Mouse (Mus musculus) midbrain, embryonic 16.5 days (tissue): Measurements from ENCODE around the gene Ppp1r8. TPM values are rescaled to one million over a fixed set of nuclear protein-coding genes. Genes with fewer than 3 reads are reported as not detected.

Experiments used
- ATAC-seq: fragments of 200-750 bp; cut with Nextera tagmentation; 2 replicates; pipeline ENCODE4 v1.8.0; 2017; ENCODE audit warnings: moderate TSS enrichment
- H3K27ac ChIP-seq: fragments of 300-500 bp; sonication (generic); 2 replicates; pipeline ENCODE4 v1.5.1; 2014; ENCODE audit warnings: mild to moderate bottlenecking, low read length, mixed read lengths
- H3K27me3 ChIP-seq: fragments of 300-500 bp; sonication (generic); 2 replicates; pipeline ENCODE4 v1.6.1; 2014; ENCODE audit warnings: low read depth, low read length, mixed read lengths; ENCODE audit not compliant: control insufficient read depth, insufficient read depth
- H3K36me3 ChIP-seq: fragments of 300-500 bp; sonication (generic); 2 replicates; pipeline ENCODE4 v1.6.1; 2014; ENCODE audit warnings: mild to moderate bottlenecking, low read length, moderate library complexity, mixed read lengths; ENCODE audit not compliant: control insufficient read depth, insufficient read depth
- H3K4me1 ChIP-seq: fragments of 300-500 bp; sonication (generic); 2 replicates; pipeline ENCODE4 v1.6.1; 2014; ENCODE audit warnings: mild to moderate bottlenecking, low read length, mixed read lengths; ENCODE audit not compliant: control insufficient read depth, insufficient read depth
- H3K4me2 ChIP-seq: fragments of 300-500 bp; sonication (generic); 2 replicates; pipeline ENCODE4 v1.6.1; 2014; ENCODE audit warnings: mild to moderate bottlenecking, low read length, mixed read lengths
- H3K4me3 ChIP-seq: fragments of 300-500 bp; sonication (generic); 2 replicates; pipeline ENCODE4 v1.5.1; 2014; ENCODE audit warnings: low read depth, mild to moderate bottlenecking, low read length, moderate library complexity, mixed read lengths
- H3K9ac ChIP-seq: fragments of 300-500 bp; sonication (generic); 2 replicates; pipeline ENCODE4 v1.6.1; 2014; ENCODE audit warnings: low read depth, low read length, mixed read lengths
- H3K9me3 ChIP-seq: fragments of 300-500 bp; sonication (generic); replicated peaks from 2 replicates; pipeline ENCODE4 v1.6.1; 2014; ENCODE audit warnings: mild to moderate bottlenecking, low read length, mixed read lengths; ENCODE audit not compliant: control insufficient read depth, poor library complexity, severe bottlenecking
- WGBS: fragments of 180-500 bp; shearing (Covaris S2); extraction: QIAGEN DNeasy Blood & Tissue Kit; methylation state at CpG from one replicate; pipeline ENCODE4 v1.1.7; 2014; 5-methylcytosine and 5-hydroxymethylcytosine counted together
- polyA plus RNA-seq: library from polyadenylated mRNA; unstranded; fragments of >200 nt; fragmentation: Nextera tagmentation; extraction: Ambion mirVana; gene quantifications from 2 replicates; pipeline ENCODE4 v1.2.1, GENCODE M21; 2015

Ppp1r8 gene
- polyA plus RNA-seq, 1 experiment from 2014 or later = 58.5 TPM

DNA sequence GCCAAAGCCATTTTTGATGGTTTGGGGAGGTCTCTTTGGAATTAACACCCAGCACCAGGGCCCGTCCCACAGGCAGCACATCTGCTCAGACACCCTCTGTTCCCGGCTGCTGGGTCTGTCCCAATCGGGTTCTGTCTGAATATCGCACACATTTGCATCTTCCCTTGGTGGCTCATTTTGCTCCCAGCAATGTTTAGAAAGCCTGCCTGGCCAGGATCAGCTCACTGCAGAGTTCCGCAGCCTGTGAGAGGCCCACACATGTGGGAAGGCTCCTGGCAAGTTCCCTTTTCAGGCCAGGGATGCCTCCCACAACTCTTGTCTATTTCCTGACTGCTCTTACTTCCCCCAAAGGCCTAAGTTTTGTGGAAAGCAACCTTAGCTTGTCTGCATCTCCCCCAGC lies 33.3 kb downstream of the Ppp1r8 start:
- no peaks in the 10 kb centered on the region for H3K36me3 ChIP-seq
- no peak overlapping the region for H3K4me2 ChIP-seq
- no peak overlapping the region for H3K27ac ChIP-seq
- WGBS = 96% methylated on average over 5 of the region's 5 CpGs
- H3K9me3 ChIP-seq = no peaks in the 10 kb centered on the region
- no peaks in the 10 kb centered on the region for H3K27me3 ChIP-seq
- H3K4me3 ChIP-seq = no peak overlapping the region
- H3K4me1 ChIP-seq = no peaks in the 10 kb centered on the region
- no peak overlapping the region for H3K9ac ChIP-seq
- no peak for ATAC-seq

DNA sequence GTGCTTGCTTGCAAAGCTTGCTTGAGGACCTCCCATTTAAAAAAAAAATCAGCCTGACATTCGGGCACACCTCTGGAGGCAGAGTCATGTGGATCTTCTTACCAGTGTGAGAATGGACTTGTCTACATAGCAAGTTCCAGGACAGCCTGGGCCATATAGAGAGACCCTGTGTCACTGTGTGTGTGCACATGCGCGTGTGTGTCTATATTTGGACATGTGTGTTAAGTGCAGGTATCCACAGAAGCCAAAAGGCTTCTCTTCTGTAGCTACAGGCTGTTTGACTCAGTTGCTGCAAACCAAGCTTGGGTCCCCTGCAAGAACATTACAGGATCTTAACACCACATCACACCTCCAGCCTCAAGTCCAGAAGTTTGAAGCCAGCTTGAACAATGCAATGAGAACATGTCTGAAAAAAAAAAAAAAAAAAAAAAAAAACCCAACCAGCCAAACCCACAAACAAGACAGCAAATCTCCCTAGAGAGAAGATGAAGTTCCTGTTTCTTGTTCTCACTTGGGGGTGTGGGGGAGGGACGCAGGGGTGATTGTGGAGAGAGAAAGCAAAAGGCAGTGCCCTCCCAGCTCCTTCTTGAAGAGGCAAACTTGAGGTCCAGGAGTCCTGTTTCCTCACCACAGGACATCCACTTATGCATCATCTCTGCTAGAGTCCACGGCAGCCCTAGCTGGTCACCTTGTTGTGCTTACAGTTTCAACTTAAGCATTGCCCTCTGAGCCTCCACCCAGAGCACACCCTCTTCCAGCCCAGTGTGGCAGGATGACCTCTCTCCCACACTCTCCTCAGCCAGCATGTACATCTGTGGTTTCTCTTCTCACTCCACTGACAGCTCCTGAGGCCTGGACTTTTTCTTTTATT lies 35.0 kb downstream of the Ppp1r8 start:
- Histone ChIP-seq H3K27ac (no peak overlapping the region), H3K4me1 (no peaks in the 10 kb centered on the region), H3K9ac (no peak overlapping the region), H3K36me3 (no peaks in the 10 kb centered on the region), H3K4me2 (no peak overlapping the region), H3K9me3 (no peaks in the 10 kb centered on the region), H3K27me3 (no peaks in the 10 kb centered on the region), H3K4me3 (no peak overlapping the region)
- 81% methylated on average over 5 of the region's 5 CpGs for WGBS
- ATAC-seq = no peak

DNA sequence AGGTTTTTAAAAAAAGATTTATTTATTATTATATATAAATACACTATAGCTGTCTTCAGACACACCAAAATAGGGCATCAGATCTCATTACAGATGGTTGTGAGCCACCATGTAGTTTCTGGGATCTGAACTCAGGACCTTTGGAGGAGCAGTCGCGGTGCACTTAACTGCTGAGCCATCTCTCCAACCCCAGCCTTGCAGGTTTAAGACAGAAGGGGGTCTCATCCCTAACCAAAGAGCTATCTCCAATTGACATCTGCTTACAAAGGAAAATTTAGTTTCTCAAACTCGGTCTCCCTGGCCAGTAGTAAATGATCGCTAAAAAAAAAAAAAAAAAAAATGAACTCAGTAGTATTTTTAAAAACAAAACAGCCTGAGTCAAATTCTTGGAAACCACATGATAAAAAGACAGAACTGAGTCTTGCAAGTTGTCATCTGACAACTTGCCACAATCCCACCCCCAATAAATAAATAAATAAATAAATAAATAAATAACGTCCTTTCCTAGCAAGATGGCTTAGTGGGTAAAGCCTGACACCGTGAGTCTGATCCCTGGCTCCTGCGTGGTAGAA lies 36.3 kb downstream of the Ppp1r8 start:
- ATAC-seq = no peak
- H3K4me2 ChIP-seq = no peak overlapping the region
- H3K27ac ChIP-seq = no peak overlapping the region
- no peak overlapping the region for H3K4me3 ChIP-seq
- no peaks in the 10 kb centered on the region for H3K9me3 ChIP-seq
- WGBS = 94% methylated on average over 7 of the region's 7 CpGs
- no peaks in the 10 kb centered on the region for H3K36me3 ChIP-seq
- no peak overlapping the region for H3K9ac ChIP-seq
- H3K4me1 ChIP-seq = no peaks in the 10 kb centered on the region
- no peaks in the 10 kb centered on the region for H3K27me3 ChIP-seq

GRCm38 (mm10) chr4:132805599-132806197 lies 37.3 kb downstream of the Ppp1r8 start:
- H3K36me3 ChIP-seq = no peaks in the 10 kb centered on the region
- H3K9me3 ChIP-seq = no peaks in the 10 kb centered on the region
- no peaks in the 10 kb centered on the region for H3K27me3 ChIP-seq
- ATAC-seq = no peak
- no peak overlapping the region for H3K4me2 ChIP-seq
- H3K9ac ChIP-seq = no peak overlapping the region
- no peak overlapping the region for H3K27ac ChIP-seq
- H3K4me3 ChIP-seq = no peak overlapping the region
- H3K4me1 ChIP-seq = no peaks in the 10 kb centered on the region
- 90% methylated on average over 12 of the region's 12 CpGs for WGBS

GRCm38 (mm10) chr4:132805146-132805545 lies 37.8 kb downstream of the Ppp1r8 start:
- Histone ChIP-seq H3K9ac (no peak overlapping the region), H3K36me3 (no peaks in the 10 kb centered on the region), H3K4me1 (no peaks in the 10 kb centered on the region), H3K27ac (no peak overlapping the region), H3K9me3 (no peaks in the 10 kb centered on the region), H3K4me2 (no peak overlapping the region), H3K27me3 (no peaks in the 10 kb centered on the region), H3K4me3 (no peak overlapping the region)
- 86% methylated on average over 5 of the region's 5 CpGs for WGBS
- ATAC-seq = no peak

- Histone ChIP-seq H3K4me2 (no peak overlapping the region), H3K4me3 (no peak overlapping the region), H3K27ac (no peak overlapping the region), H3K9me3 (no peaks in the 10 kb centered on the region), H3K9ac (no peak overlapping the region), H3K27me3 (no peaks in the 10 kb centered on the region), H3K36me3 (no peaks in the 10 kb centered on the region), H3K4me1 (no peaks in the 10 kb centered on the region)
- ATAC-seq = no peak
- WGBS = 94% methylated on average over 6 of the region's 6 CpGs
These were observed 38.6 kb downstream of the Ppp1r8 start for GRCm38 (mm10) chr4:132804331-132804730.

GRCm38 (mm10) chr4:132803876-132804275 lies 39.1 kb downstream of the Ppp1r8 start:
- H3K36me3 ChIP-seq = no peaks in the 10 kb centered on the region
- no peaks in the 10 kb centered on the region for H3K9me3 ChIP-seq
- no peak for ATAC-seq
- no peak overlapping the region for H3K4me2 ChIP-seq
- H3K4me1 ChIP-seq = no peaks in the 10 kb centered on the region
- H3K27me3 ChIP-seq = no peaks in the 10 kb centered on the region
- H3K9ac ChIP-seq = no peak overlapping the region
- no peak overlapping the region for H3K4me3 ChIP-seq
- WGBS = 97% methylated on average over 7 of the region's 7 CpGs
- H3K27ac ChIP-seq = no peak overlapping the region

- H3K9me3 ChIP-seq = no peaks in the 10 kb centered on the region
- no peak overlapping the region for H3K27ac ChIP-seq
- H3K9ac ChIP-seq = no peak overlapping the region
- WGBS = 94% methylated on average over 5 of the region's 5 CpGs
- H3K36me3 ChIP-seq = no peaks in the 10 kb centered on the region
- H3K27me3 ChIP-seq = no peaks in the 10 kb centered on the region
- no peaks in the 10 kb centered on the region for H3K4me1 ChIP-seq
- H3K4me3 ChIP-seq = no peak overlapping the region
- ATAC-seq = no peak
- no peak overlapping the region for H3K4me2 ChIP-seq
These were observed 39.8 kb downstream of the Ppp1r8 start for GRCm38 (mm10) chr4:132803212-132803611.

DNA sequence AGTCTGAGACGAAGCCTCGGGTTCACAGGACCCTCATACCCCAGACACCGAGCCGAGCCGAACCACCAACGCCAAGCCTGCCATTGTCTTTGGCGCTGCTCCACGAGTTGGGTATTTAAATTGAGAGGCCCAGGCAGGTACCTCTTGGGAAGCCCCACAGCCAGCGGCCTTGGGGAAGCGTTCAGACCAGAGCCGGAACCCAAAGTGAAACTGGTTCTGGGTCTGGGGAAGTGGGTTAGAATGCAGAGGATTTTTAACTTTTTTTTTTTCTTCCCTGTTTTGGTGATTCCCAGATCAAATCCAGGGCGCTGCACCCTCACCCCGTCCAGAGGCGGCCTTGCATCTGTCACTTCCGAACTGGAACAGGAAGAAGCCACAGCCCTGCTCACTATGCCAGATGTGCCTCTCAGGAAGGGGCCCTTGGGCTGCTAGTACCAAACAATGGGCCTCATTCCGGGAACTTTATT lies 40.8 kb downstream of the Ppp1r8 start:
- Histone ChIP-seq H3K4me2 (no peak overlapping the region), H3K27ac (no peak overlapping the region), H3K27me3 (no peaks in the 10 kb centered on the region), H3K4me3 (no peak overlapping the region), H3K9me3 (no peaks in the 10 kb centered on the region), H3K9ac (no peak overlapping the region), H3K36me3 (no peaks in the 10 kb centered on the region), H3K4me1 (no peaks in the 10 kb centered on the region)
- WGBS = 73% methylated on average over 16 of the region's 16 CpGs
- ATAC-seq = no peak
